In genomic region chr3:59262704-59263103, GRCm38 (mm10) we compare ENCODE assay signal across 8 mouse cellular contexts. TPM values are rescaled to one million over a fixed set of nuclear protein-coding genes. Genes with fewer than 3 reads are reported as not detected.
A peak's percentile ranks its signal among the peaks of the same experiment; 100 is the strongest.
DNase-seq lines count a peak whose midpoint lies in the region; ATAC-seq and TF ChIP-seq lines count a peak whose summit lies in the region.

P2ry12 (minus strand) TSS chr3:59262871.

- no peaks in the 10 kb centered on the region for H3K4me1 ChIP-seq in liver, embryonic 15.5 days (replicated peaks)
- H3K4me1 ChIP-seq in liver, embryonic 11.5 days (replicated peaks; ENCODE audit: control insufficient read depth, insufficient read depth, low read length) = no peaks in the 10 kb centered on the region
- no peaks in the 10 kb centered on the region for H3K4me1 ChIP-seq in cortical plate, adult 2 months (ENCODE audit: control insufficient read depth, insufficient read depth, low read length)
- peaks cover 3% of the 10 kb centered on the region; the same call in 1 of the 2 replicates for H3K4me1 ChIP-seq in hindbrain, embryonic 15.5 days (replicated peaks)
- H3K4me1 ChIP-seq in midbrain, embryonic 14.5 days (ENCODE audit: control insufficient read depth, insufficient read depth, low read length) = peaks cover 11% of the 10 kb centered on the region
- H3K4me1 ChIP-seq in kidney, embryonic 15.5 days = 0 out of 2 replicates have a peak, but pooled peaks cover 6% of the 10 kb centered on the region

- 67% methylated on average over 7 of the region's 7 CpGs for WGBS in liver, embryonic 15.5 days (ENCODE audit: insufficient replicate concordance)
- WGBS in liver, embryonic 11.5 days = 78% methylated on average over 7 of the region's 7 CpGs
- 8% methylated on average over 7 of the region's 7 CpGs for WGBS in hindbrain, embryonic 15.5 days
- WGBS in midbrain, embryonic 14.5 days = 8% methylated on average over 7 of the region's 7 CpGs
- 83% methylated on average over 7 of the region's 7 CpGs for WGBS in kidney, embryonic 15.5 days

- no peaks in the 10 kb centered on the region for H3K36me3 ChIP-seq in liver, embryonic 15.5 days (replicated peaks)
- no peaks in the 10 kb centered on the region for H3K36me3 ChIP-seq in liver, embryonic 11.5 days (ENCODE audit: control insufficient read depth, insufficient read depth, low read length)
- H3K36me3 ChIP-seq in hindbrain, embryonic 15.5 days = no peaks in the 10 kb centered on the region
- no peaks in the 10 kb centered on the region for H3K36me3 ChIP-seq in midbrain, embryonic 14.5 days (ENCODE audit: control insufficient read depth, insufficient read depth, low read length)
- H3K36me3 ChIP-seq in kidney, embryonic 15.5 days = peaks cover 3% of the 10 kb centered on the region; the same call in 1 of the 2 replicates

- no peak for TF ChIP-seq CTCF in cortical plate, adult 2 months (IDR thresholded peaks at IDR 0.05; ENCODE audit: extremely low read depth, insufficient read depth, low read length)

- H3K27ac ChIP-seq in liver, embryonic 15.5 days (replicated peaks) = 0 out of 2 replicates have a peak within 1 kb of the TSS, but pooled peaks have one; percentile 19
- no peak within 1 kb of the TSS for H3K27ac ChIP-seq in liver, embryonic 11.5 days (ENCODE audit: low read depth, low read length)
- H3K27ac ChIP-seq in cortical plate, adult 2 months (ENCODE audit: insufficient read depth, low read length) = peak within 1 kb of the TSS; percentile 33; the same call in 1 of the 2 replicates
- H3K27ac ChIP-seq in hindbrain, embryonic 15.5 days (replicated peaks) = no peak within 1 kb of the TSS
- H3K27ac ChIP-seq in midbrain, embryonic 14.5 days (replicated peaks; ENCODE audit: low read depth, low read length) = no peak within 1 kb of the TSS
- no peak within 1 kb of the TSS for H3K27ac ChIP-seq in kidney, embryonic 15.5 days

- no peak for TF ChIP-seq POLR2A in cortical plate, adult 2 months (IDR thresholded peaks at IDR 0.05; ENCODE audit: extremely low read depth, insufficient read depth, low read length)

- no peak within 1 kb of the TSS for H3K4me3 ChIP-seq in liver, embryonic 15.5 days (replicated peaks)
- H3K4me3 ChIP-seq in liver, embryonic 11.5 days (ENCODE audit: low read depth, low read length) = no peak within 1 kb of the TSS
- H3K4me3 ChIP-seq in cortical plate, adult 2 months (ENCODE audit: insufficient read depth, low read length) = no peak within 1 kb of the TSS
- no peak within 1 kb of the TSS for H3K4me3 ChIP-seq in hindbrain, embryonic 15.5 days
- no peak within 1 kb of the TSS for H3K4me3 ChIP-seq in midbrain, embryonic 14.5 days (replicated peaks; ENCODE audit: low read depth, low read length)
- no peak within 1 kb of the TSS for H3K4me3 ChIP-seq in kidney, embryonic 15.5 days (replicated peaks)

- no peak within 1 kb of the TSS for H3K4me2 ChIP-seq in liver, embryonic 15.5 days
- no peak within 1 kb of the TSS for H3K4me2 ChIP-seq in liver, embryonic 11.5 days
- peak within 1 kb of the TSS; percentile 9 for H3K4me2 ChIP-seq in hindbrain, embryonic 15.5 days
- peak within 1 kb of the TSS; percentile 22; the same call in 1 of the 2 replicates for H3K4me2 ChIP-seq in midbrain, embryonic 14.5 days (ENCODE audit: low read length)
- H3K4me2 ChIP-seq in kidney, embryonic 15.5 days = no peak within 1 kb of the TSS

- DNase-seq in liver, embryonic 11.5 days (ENCODE audit: low spot score) = no peak
- peak; percentile 48 for DNase-seq in midbrain, embryonic 14.5 days

- H3K9ac ChIP-seq in liver, embryonic 15.5 days = no peak within 1 kb of the TSS
- H3K9ac ChIP-seq in liver, embryonic 11.5 days (ENCODE audit: low read depth, low read length) = no peak within 1 kb of the TSS
- H3K9ac ChIP-seq in hindbrain, embryonic 15.5 days = no peak within 1 kb of the TSS
- no peak within 1 kb of the TSS for H3K9ac ChIP-seq in midbrain, embryonic 14.5 days (replicated peaks; ENCODE audit: low read length)
- no peak within 1 kb of the TSS for H3K9ac ChIP-seq in kidney, embryonic 15.5 days

- no peak for ATAC-seq in liver, embryonic 15.5 days (ENCODE audit: insufficient read depth)
- no peak for ATAC-seq in liver, embryonic 11.5 days (replicated peaks; ENCODE audit: low FRiP score)
- ATAC-seq in hindbrain, embryonic 15.5 days (ENCODE audit: low FRiP score, low read depth) = no peak
- ATAC-seq in midbrain, embryonic 14.5 days (ENCODE audit: low FRiP score, low TSS enrichment) = peak; percentile 48; the same call in 1 of the 2 replicates
- ATAC-seq in kidney, embryonic 15.5 days (replicated peaks; ENCODE audit: low FRiP score) = no peak
- no peak for ATAC-seq in erythroblast, adult 5-6 weeks (replicated peaks; ENCODE audit: low FRiP score, poor library complexity, severe bottlenecking)
- no peak for ATAC-seq in activated CD4-positive, CD25-positive, alpha-beta regulatory T cell, adult 4 months

- no peaks in the 10 kb centered on the region for H3K27me3 ChIP-seq in liver, embryonic 15.5 days
- H3K27me3 ChIP-seq in liver, embryonic 11.5 days (replicated peaks; ENCODE audit: control insufficient read depth, insufficient read depth, low read length) = no peaks in the 10 kb centered on the region
- H3K27me3 ChIP-seq in hindbrain, embryonic 15.5 days = no peaks in the 10 kb centered on the region
- no peaks in the 10 kb centered on the region for H3K27me3 ChIP-seq in midbrain, embryonic 14.5 days (ENCODE audit: control insufficient read depth, insufficient read depth, low read length)
- H3K27me3 ChIP-seq in kidney, embryonic 15.5 days = no peaks in the 10 kb centered on the region

- H3K9me3 ChIP-seq in liver, embryonic 15.5 days (replicated peaks) = no peaks in the 10 kb centered on the region
- no peaks in the 10 kb centered on the region for H3K9me3 ChIP-seq in liver, embryonic 11.5 days (ENCODE audit: control insufficient read depth, low read length)
- H3K9me3 ChIP-seq in hindbrain, embryonic 15.5 days = no peaks in the 10 kb centered on the region
- H3K9me3 ChIP-seq in midbrain, embryonic 14.5 days (ENCODE audit: control insufficient read depth, low read length) = no peaks in the 10 kb centered on the region
- no peaks in the 10 kb centered on the region for H3K9me3 ChIP-seq in kidney, embryonic 15.5 days (replicated peaks)

RNA-seq across cellular contexts. Expression of gene P2ry12, which starts in this region (rescaled TPM):
- polyA plus RNA-seq in liver, embryonic 15.5 days (2015; fragmentation: Nextera tagmentation; extraction: Ambion mirVana) = 2.6 and 3.3 TPM in 2 replicates
- polyA plus RNA-seq in liver, embryonic 11.5 days (2014; fragmentation: Nextera tagmentation; extraction: Ambion mirVana) = 1.9 and 2.2 TPM in 2 replicates
- 91.0 and 91.9 TPM in 2 replicates for polyA plus RNA-seq in cortical plate, adult 2 months (2012; rRNA removed)
- 8.4 and 9.1 TPM in 2 replicates for polyA plus RNA-seq in hindbrain, embryonic 15.5 days (2015; fragmentation: Nextera tagmentation; extraction: Ambion mirVana)
- 4.5 and 5.6 TPM in 2 replicates for polyA plus RNA-seq in midbrain, embryonic 14.5 days (2014; fragmentation: Nextera tagmentation; extraction: Ambion mirVana)
- 1.0 and 2.1 TPM in 2 replicates for polyA plus RNA-seq in kidney, embryonic 15.5 days (2015; fragmentation: Nextera tagmentation; extraction: Ambion mirVana)
- total RNA-seq in erythroblast, adult 5-6 weeks (2015; ENCODE audit: low replicate concordance) = 3.3 and 4.2 TPM in 2 replicates
- total RNA-seq in erythroblast, adult 5-6 weeks (2017; ENCODE audit: low replicate concordance) = 0.68 TPM in 1 of 2 replicates, not detected in the other
- under 1 TPM in 1 of 2 experiments, not detected in 1; 0.79 TPM for polyA plus RNA-seq in activated CD4-positive, CD25-positive, alpha-beta regulatory T cell, adult 4 months (2017; shearing (Covaris generic))

Comparison
In these comparisons a context has a peak if more than half of its experiments do, and no peak if none do; other contexts are left out.
1. H3K27ac ChIP-seq: peak in liver, embryonic 15.5 days (single experiment) and cortical plate, adult 2 months (single experiment); none in liver, embryonic 11.5 days (single experiment), hindbrain, embryonic 15.5 days (single experiment), midbrain, embryonic 14.5 days (single experiment) and kidney, embryonic 15.5 days (single experiment).
2. H3K4me2 ChIP-seq: peak in hindbrain, embryonic 15.5 days (single experiment) and midbrain, embryonic 14.5 days (single experiment); none in liver, embryonic 15.5 days (single experiment), liver, embryonic 11.5 days (single experiment) and kidney, embryonic 15.5 days (single experiment).